Mouse (Mus musculus) heart, adult 2 months (tissue): Measurements from ENCODE around the gene Cnst.

ENCODE experiments used
- CTCF ChIP-seq: fragments of 200-600 bp; IDR thresholded peaks from 2 replicates; pipeline ENCODE4 v1.8.1; 2022; ENCODE audit warnings: antibody characterized with exemption, mild to moderate bottlenecking, moderate library complexity
- EP300 ChIP-seq: fragments of 200-500 bp; IDR thresholded peaks from 2 replicates; pipeline ENCODE4 v1.6.1; 2011; ENCODE audit warnings: low read depth, low read length, control low read depth; ENCODE audit not compliant: insufficient read depth

DNA sequence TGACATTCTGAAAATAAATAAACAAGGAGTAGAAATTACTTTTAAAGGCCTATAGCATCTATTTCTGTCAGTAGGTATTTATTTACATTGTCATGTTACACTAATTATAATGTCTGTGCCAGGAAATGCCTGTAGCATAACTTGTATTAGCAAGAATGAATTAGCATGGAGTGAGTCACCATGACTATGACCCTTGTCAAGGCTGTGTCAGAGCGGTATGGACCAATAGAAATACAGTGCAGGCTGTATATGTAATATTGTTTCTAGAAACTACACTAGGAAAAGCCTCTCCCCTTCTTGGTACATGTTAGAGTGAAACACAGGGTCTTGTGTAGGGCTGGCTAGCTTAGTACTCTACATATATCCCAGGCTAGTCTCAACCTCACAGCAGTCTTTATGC is 24.3 kb downstream of the Cnst start:
- TF ChIP-seq EP300 = no peak
- TF ChIP-seq CTCF = no peak
